Comparison of ENCODE assay signal across 27 mouse cellular contexts in genomic region chr16:19720959-19721358, GRCm38 (mm10). TPM values are rescaled to one million over a fixed set of nuclear protein-coding genes. Genes with fewer than 3 reads are reported as not detected.
DNase-seq lines count a peak whose midpoint lies in the region; ATAC-seq and TF ChIP-seq lines count a peak whose summit lies in the region.
"Had no signal": no experiment of that assay in that cellular context is flagged by ENCODE, and none has a peak within 500 bp of the region (broad histone marks: within the 10 kb centered on the region; RNA-seq: fewer than 3 reads in every experiment).

No protein-coding gene starts in this region.

- H3K27me3 ChIP-seq in intestine, postnatal 0 days (replicated peaks; ENCODE audit: control insufficient read depth, insufficient read depth, low read length): no peaks in the 10 kb centered on the region
- no peaks in the 10 kb centered on the region for H3K27me3 ChIP-seq in intestine, embryonic 16.5 days (replicated peaks; ENCODE audit: control insufficient read depth, insufficient read depth, low read length)
- H3K27me3 ChIP-seq in stomach, postnatal 0 days (ENCODE audit: control insufficient read depth, insufficient read depth, low read length): no peaks in the 10 kb centered on the region
- H3K27me3 ChIP-seq: forebrain, embryonic 13.5 days; heart, embryonic 15.5 days; midbrain, embryonic 15.5 days; neural tube, embryonic 13.5 days had no signal

- no peaks in the 10 kb centered on the region for H3K4me1 ChIP-seq in intestine, postnatal 0 days (replicated peaks; ENCODE audit: control insufficient read depth, insufficient read depth, low read length)
- no peaks in the 10 kb centered on the region for H3K4me1 ChIP-seq in intestine, embryonic 16.5 days (ENCODE audit: control insufficient read depth, insufficient read depth, low read length)
- no peaks in the 10 kb centered on the region for H3K4me1 ChIP-seq in stomach, postnatal 0 days (replicated peaks; ENCODE audit: control insufficient read depth, insufficient read depth)
- H3K4me1 ChIP-seq: forebrain, embryonic 13.5 days; heart, embryonic 15.5 days; limb, embryonic 10.5 days; midbrain, embryonic 15.5 days; neural tube, embryonic 13.5 days had no signal

- WGBS in intestine, postnatal 0 days: 46% methylated on average over 2 of the region's 2 CpGs
- WGBS in intestine, embryonic 16.5 days: 41% methylated on average over 2 of the region's 2 CpGs
- WGBS in stomach, postnatal 0 days: 46% methylated on average over 2 of the region's 2 CpGs

- H3K4me3 ChIP-seq in intestine, postnatal 0 days (ENCODE audit: low read depth, low read length): no peak overlapping the region
- H3K4me3 ChIP-seq in intestine, embryonic 16.5 days (ENCODE audit: low read length): no peak overlapping the region
- H3K4me3 ChIP-seq in stomach, postnatal 0 days (ENCODE audit: low read depth, low read length): no peak overlapping the region
- H3K4me3 ChIP-seq: forebrain, embryonic 13.5 days; gastrocnemius, adult 2 months; heart, embryonic 15.5 days; left cerebral cortex, adult 2 months; limb, embryonic 10.5 days; midbrain, embryonic 15.5 days; neural tube, embryonic 13.5 days had no signal

- H3K9ac ChIP-seq in intestine, postnatal 0 days (ENCODE audit: low read depth, low read length): no peak overlapping the region
- H3K9ac ChIP-seq in intestine, embryonic 16.5 days (ENCODE audit: low read depth, low read length): no peak overlapping the region
- no peak overlapping the region for H3K9ac ChIP-seq in stomach, postnatal 0 days (ENCODE audit: low read length)
- H3K9ac ChIP-seq: forebrain, embryonic 13.5 days; heart, embryonic 15.5 days; hindbrain, embryonic 14.5 days; midbrain, embryonic 15.5 days; neural tube, embryonic 13.5 days had no signal

- DNase-seq in lung, postnatal 10 days: peak; percentile 6
- DNase-seq in lung, postnatal 25 days (ENCODE audit: low spot score): no peak
- DNase-seq in stomach, postnatal 0 days (ENCODE audit: low spot score): no peak
- DNase-seq in Muller cell, postnatal 12 days (ENCODE audit: inconsistent ontology term): no peak
- no peak for DNase-seq in cerebellum, postnatal 4 days (ENCODE audit: low spot score in 2 of 2)
- DNase-seq: adrenal gland, postnatal 36 days; B cell, adult 2 months; cerebellum, adult 11 months; cerebellum, postnatal 10 days; gastrocnemius, adult 2 months; heart, postnatal 36 days; layer of hippocampus, adult 9-11 months; liver; right cerebral cortex, adult 18-20 months had no signal

- no peak overlapping the region for H3K27ac ChIP-seq in intestine, postnatal 0 days (ENCODE audit: low read depth, low read length)
- H3K27ac ChIP-seq in intestine, embryonic 16.5 days (ENCODE audit: low read length): no peak overlapping the region
- no peak overlapping the region for H3K27ac ChIP-seq in stomach, postnatal 0 days (replicated peaks)
- H3K27ac ChIP-seq: forebrain, embryonic 13.5 days; gastrocnemius, adult 2 months; heart, embryonic 15.5 days; hindbrain, embryonic 14.5 days; left cerebral cortex, adult 2 months; limb, embryonic 10.5 days; midbrain, embryonic 15.5 days; neural tube, embryonic 13.5 days had no signal

- peak; percentile 58 for TF ChIP-seq CTCF in intestine, postnatal 0 days (IDR thresholded peaks at IDR 0.05; ENCODE audit: low read depth)
- TF ChIP-seq CTCF in stomach, postnatal 0 days (IDR thresholded peaks at IDR 0.05; ENCODE audit: low read depth): peak; percentile 17; the same call in 1 of the 2 replicates

- no peak for ATAC-seq in intestine, postnatal 0 days
- no peak for ATAC-seq in intestine, embryonic 16.5 days
- ATAC-seq in granulocyte monocyte progenitor cell, adult 5-6 weeks (replicated peaks; ENCODE audit: poor library complexity, severe bottlenecking): peak; percentile 46
- no peak for ATAC-seq in stomach, postnatal 0 days (ENCODE audit: low FRiP score, low TSS enrichment)
- ATAC-seq: forebrain, embryonic 13.5 days; midbrain, embryonic 15.5 days had no signal

- H3K9me3 ChIP-seq in intestine, postnatal 0 days (ENCODE audit: control insufficient read depth): no peaks in the 10 kb centered on the region
- H3K9me3 ChIP-seq in intestine, embryonic 16.5 days (ENCODE audit: control insufficient read depth, low read length): no peaks in the 10 kb centered on the region
- H3K9me3 ChIP-seq in stomach, postnatal 0 days (ENCODE audit: control insufficient read depth, low read length): no peaks in the 10 kb centered on the region
- H3K9me3 ChIP-seq: forebrain, embryonic 13.5 days; heart, embryonic 15.5 days; limb, embryonic 10.5 days; midbrain, embryonic 15.5 days; neural tube, embryonic 13.5 days had no signal

- H3K4me2 ChIP-seq in intestine, postnatal 0 days (replicated peaks; ENCODE audit: low read depth): no peak overlapping the region
- H3K4me2 ChIP-seq in intestine, embryonic 16.5 days (ENCODE audit: low read depth, low read length): no peak overlapping the region
- H3K4me2 ChIP-seq in stomach, postnatal 0 days (replicated peaks; ENCODE audit: low read depth): no peak overlapping the region
- H3K4me2 ChIP-seq: forebrain, embryonic 13.5 days; heart, embryonic 15.5 days; hindbrain, embryonic 14.5 days; midbrain, embryonic 15.5 days; neural tube, embryonic 13.5 days had no signal

- no peak for TF ChIP-seq EP300 in stomach, postnatal 0 days (optimal IDR thresholded peaks at IDR 0.05)

- H3K36me3 ChIP-seq in intestine, postnatal 0 days (ENCODE audit: control insufficient read depth, insufficient read depth): no peaks in the 10 kb centered on the region
- H3K36me3 ChIP-seq in intestine, embryonic 16.5 days (ENCODE audit: control insufficient read depth, insufficient read depth, low read length): no peaks in the 10 kb centered on the region
- no peaks in the 10 kb centered on the region for H3K36me3 ChIP-seq in stomach, postnatal 0 days (ENCODE audit: control insufficient read depth, insufficient read depth, low read length)
- H3K36me3 ChIP-seq: heart, embryonic 15.5 days; limb, embryonic 10.5 days; midbrain, embryonic 15.5 days; neural tube, embryonic 13.5 days had no signal

RNA-seq across cellular contexts. Expression of gene Lamp3, which starts 14.8 kb away (rescaled TPM):
- polyA plus RNA-seq in intestine, postnatal 0 days (2015; fragmentation: Nextera tagmentation; extraction: Ambion mirVana): not detected in 2 replicates
- not detected in 2 replicates for polyA plus RNA-seq in intestine, embryonic 16.5 days (2015; fragmentation: Nextera tagmentation; extraction: Ambion mirVana)
- total RNA-seq in granulocyte monocyte progenitor cell, adult 5-6 weeks (2014; fragmentation: Nextera tagmentation): not detected in 2 replicates
- total RNA-seq in granulocyte monocyte progenitor cell, adult 5-6 weeks (2017): 0.04 TPM in 1 of 2 replicates, not detected in the other
- polyA plus RNA-seq in stomach, postnatal 0 days (2015; fragmentation: Nextera tagmentation; extraction: Ambion mirVana): not detected in 2 replicates
- total RNA-seq: gastrocnemius, adult 2 months; heart, postnatal 36 days; megakaryocyte-erythroid progenitor cell, adult 5-6 weeks had no signal
- polyA plus RNA-seq: forebrain, embryonic 13.5 days; hindbrain, embryonic 14.5 days; intestine, embryonic 14.5 days; kidney, embryonic 14.5 days had no signal

RNA-seq across cellular contexts. Expression of gene B3gnt5, which starts 39.0 kb away (rescaled TPM):
- polyA plus RNA-seq in intestine, postnatal 0 days (2015; fragmentation: Nextera tagmentation; extraction: Ambion mirVana): 2.8 and 3.3 TPM in 2 replicates
- 5.6 and 7.7 TPM in 2 replicates for polyA plus RNA-seq in intestine, embryonic 16.5 days (2015; fragmentation: Nextera tagmentation; extraction: Ambion mirVana)
- total RNA-seq in granulocyte monocyte progenitor cell, adult 5-6 weeks (2014; fragmentation: Nextera tagmentation): 20.3 and 21.6 TPM in 2 replicates
- 39.8 and 40.1 TPM in 2 replicates for total RNA-seq in granulocyte monocyte progenitor cell, adult 5-6 weeks (2017)
- polyA plus RNA-seq in stomach, postnatal 0 days (2015; fragmentation: Nextera tagmentation; extraction: Ambion mirVana): 5.8 and 6.6 TPM in 2 replicates
